Mouse (Mus musculus): ENCODE results near the gene Commd8.

GRCm38 (mm10) chr5:72202016-72202415 lies 34.0 kb upstream of the Commd8 start:
- no peak for TF ChIP-seq EP300 (optimal IDR thresholded peaks at IDR 0.05)
- TF ChIP-seq CTCF (IDR thresholded peaks at IDR 0.05; ENCODE audit: low read depth) = no peak
